Mouse (Mus musculus) megakaryocyte, adult 5-6 weeks (primary cell): ENCODE results near the gene Ctnnb1. TPM values are rescaled to one million over a fixed set of nuclear protein-coding genes. Genes with fewer than 3 reads are reported as not detected.
A peak's percentile ranks its signal among the peaks of the same experiment; 100 is the strongest.
"Not testable (repeated sequence)": the region's sequence is repeated elsewhere in the genome, so short reads cannot be mapped to it uniquely, and the experiment has no call there.

Experiments used
- ATAC-seq: 2 replicates; pipeline ENCODE4 v1.8.0; 2016; ENCODE audit warnings: mild to moderate bottlenecking, inconsistent platforms; ENCODE audit not compliant: poor library complexity, severe bottlenecking
- total RNA-seq, 2 experiments: library from RNA; stranded (forward) in 1 of 2; stranded (reverse) in 1 of 2; fragments of 153-499, 151-499 nt in 1 of 2; fragments of 221-1000, 200-1000 nt in 1 of 2; gene quantifications; 2 replicates each; pipeline versions ENCODE4 v1.2.3 to v1.2.4; 2015 to 2017

Ctnnb1 gene
- 272 and 305 TPM in 2 replicates for total RNA-seq (2015)
- 360 and 393 TPM in 2 replicates for total RNA-seq (2017)

GRCm38 (mm10) chr9:120929081-120929480 lies at the start of gene Ctnnb1:
Gene Ctnnb1, plus strand, starts transcription at chr9:120929216.
- no peak for ATAC-seq

DNA sequence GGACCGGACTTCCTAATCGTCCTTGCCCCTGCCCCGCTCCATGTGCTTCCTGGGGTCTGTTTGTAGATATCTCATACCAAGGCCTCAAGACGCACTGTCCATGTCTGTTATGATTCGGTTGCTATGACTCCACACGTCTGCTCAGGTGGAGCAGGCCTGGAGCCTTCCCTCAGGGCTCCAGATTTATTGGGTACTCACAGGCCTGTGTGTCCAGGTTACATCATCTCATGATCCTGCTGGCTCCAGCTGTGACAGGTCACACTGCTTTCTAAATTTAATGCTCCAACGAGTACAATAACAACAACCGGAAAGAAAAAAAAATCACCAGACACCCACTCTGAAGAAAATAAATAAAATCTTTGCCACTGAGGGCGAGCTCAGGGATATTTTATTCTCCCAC lies 48.7 kb upstream of the Ctnnb1 start:
- no peak for ATAC-seq

DNA sequence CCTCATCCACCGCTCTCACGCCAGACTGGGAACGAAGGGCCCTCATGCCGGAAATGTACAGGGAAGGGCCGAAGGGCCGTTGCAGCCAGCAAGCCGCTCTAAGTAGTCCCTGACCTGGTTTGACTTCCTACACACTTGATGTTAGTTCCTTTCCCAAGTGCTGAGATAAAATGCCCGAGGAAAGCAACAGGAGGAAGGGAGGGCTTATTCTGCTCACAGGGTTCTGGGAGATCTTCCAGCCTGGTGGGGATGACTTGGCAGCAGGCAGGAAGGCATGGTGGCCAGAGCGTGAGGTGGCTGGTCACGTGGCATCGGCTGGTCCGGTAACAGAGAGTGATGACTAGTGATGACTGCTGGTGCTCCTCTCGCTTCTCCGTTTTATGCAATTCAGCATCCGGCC lies 47.9 kb upstream of the Ctnnb1 start:
- ATAC-seq: no peak

DNA sequence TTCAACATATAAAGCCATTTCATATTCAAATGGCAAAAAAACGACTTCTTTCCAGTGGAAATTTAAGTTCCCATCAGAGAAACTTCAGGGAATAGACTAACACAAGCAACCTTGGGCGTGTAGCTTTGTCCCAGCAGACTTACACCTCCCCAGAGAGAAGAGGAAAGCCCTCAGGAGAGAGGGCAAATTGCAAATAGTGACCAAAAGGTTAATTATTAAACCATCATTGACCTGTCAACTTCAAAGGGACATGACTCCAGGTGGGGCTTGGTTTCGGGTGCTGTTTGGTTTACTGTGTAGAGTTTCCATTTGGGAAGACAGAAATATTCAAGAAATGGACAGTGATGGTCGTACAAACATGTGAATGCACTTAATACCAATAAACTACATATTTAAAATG lies 47.2 kb upstream of the Ctnnb1 start:
- ATAC-seq: no peak

GRCm38 (mm10) chr9:120884726-120885125 lies 44.3 kb upstream of the Ctnnb1 start:
- no peak; the same call in 1 of the 2 replicates for ATAC-seq

GRCm38 (mm10) chr9:120887631-120888030 lies 41.4 kb upstream of the Ctnnb1 start:
- no peak for ATAC-seq

GRCm38 (mm10) chr9:120893435-120893834 lies 35.6 kb upstream of the Ctnnb1 start:
- no peak for ATAC-seq

- ATAC-seq: no peak
Observed at GRCm38 (mm10) chr9:120893971-120894370, 35.0 kb upstream of the Ctnnb1 start.

GRCm38 (mm10) chr9:120894376-120894775 lies 34.6 kb upstream of the Ctnnb1 start:
- ATAC-seq: no peak

DNA sequence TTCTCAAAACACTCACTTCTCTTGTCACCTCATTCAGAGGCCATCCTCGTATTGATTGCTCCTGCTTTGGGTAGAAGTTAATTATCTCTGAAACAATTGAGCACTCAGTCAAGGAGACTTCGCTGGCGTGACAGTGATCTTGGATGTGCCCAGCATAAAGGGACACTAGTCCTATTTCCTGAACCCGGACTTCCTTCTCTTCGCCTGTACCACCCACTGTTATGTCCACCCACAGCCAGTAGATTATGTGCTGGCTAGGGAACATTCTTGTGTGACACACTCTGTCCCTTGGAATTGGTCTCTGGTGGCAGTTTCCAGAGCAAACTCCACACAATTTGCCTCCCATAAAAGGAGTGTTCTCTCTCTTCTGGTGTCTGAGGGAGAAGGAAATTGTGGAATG lies 32.5 kb upstream of the Ctnnb1 start:
- ATAC-seq: no peak

DNA sequence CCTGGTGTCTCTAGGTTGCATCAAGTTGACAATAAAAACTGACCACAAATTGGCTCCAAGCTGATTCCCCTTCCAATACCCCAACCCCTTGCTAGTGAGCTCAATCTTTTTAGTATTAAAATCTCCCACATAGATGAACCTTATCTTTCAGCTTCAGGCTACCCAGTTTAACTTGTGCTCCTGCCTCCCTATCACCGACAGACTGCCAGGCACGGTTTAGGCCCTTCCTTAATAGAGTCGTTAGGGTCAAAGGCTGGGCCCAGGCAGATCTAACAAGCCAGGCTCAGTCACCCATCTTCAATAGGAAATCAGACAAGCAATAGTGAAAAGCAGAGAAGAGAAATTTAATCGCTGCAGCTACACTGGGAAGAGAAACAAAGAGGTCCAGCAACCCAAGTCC lies 31.7 kb upstream of the Ctnnb1 start:
- ATAC-seq: no peak

DNA sequence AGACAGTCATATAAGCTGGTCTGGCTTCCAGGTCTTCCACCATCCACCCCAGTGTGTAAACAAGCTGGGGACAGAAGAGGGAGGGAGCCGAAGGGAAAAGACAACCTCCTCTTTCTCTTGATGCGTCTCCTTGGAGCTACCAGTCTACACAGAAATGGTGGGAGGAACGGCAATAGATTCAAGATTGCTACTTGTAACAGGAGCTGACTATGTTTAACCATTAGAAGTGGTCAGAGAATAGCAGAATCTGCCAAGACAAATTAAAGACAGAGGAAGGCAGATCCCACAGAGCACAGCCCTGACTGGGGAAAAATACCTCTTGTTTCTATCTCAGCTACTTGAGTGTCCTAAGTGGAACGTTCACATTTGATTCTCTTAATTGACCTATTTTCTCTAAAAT lies 29.2 kb upstream of the Ctnnb1 start:
- ATAC-seq: no peak

GRCm38 (mm10) chr9:120900338-120901274 lies 28.4 kb upstream of the Ctnnb1 start:
- ATAC-seq: no peak

- ATAC-seq: no peak
Observed at GRCm38 (mm10) chr9:120902562-120902961, 26.5 kb upstream of the Ctnnb1 start.

DNA sequence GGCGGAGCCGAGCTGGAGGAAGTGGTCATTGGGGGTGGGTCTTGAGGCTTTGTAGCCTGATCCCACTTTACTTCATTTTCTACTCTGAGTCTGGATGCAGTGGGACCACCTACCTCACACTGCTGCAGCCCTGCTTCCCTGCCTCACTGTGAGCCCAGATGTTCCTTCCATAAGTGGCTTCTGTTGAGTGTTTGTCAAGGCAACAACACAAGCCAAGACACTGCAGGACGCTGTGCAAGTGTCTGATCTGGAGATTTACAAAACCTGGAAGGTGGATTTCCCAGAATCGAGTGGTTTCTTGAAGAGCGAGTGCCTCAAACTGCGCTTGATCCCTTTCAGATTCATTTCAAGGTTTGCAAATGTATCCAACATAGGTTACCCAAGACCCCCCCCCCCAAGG lies 20.6 kb upstream of the Ctnnb1 start:
- no peak for ATAC-seq

DNA sequence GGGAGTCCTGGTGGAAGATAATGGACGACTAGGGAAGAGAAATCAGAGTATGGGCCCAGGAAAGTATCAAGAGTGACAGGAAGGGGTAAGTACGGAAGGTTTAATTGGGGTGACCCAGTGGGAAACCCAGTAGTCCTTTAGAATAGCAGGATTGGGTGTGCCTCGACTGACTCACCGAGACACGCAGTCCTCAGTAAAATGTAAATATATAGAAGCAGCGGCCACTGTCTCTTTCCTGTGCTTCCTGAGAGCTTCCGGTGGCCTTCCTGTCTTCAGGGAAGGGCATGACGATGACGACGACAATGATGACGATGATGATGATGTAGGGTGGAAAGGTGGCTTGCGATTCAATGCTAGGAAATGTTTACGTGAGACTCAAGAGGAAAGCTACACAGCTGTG lies 15.9 kb upstream of the Ctnnb1 start:
- no peak for ATAC-seq

GRCm38 (mm10) chr9:120914429-120914828 lies 14.6 kb upstream of the Ctnnb1 start:
- no peak for ATAC-seq

DNA sequence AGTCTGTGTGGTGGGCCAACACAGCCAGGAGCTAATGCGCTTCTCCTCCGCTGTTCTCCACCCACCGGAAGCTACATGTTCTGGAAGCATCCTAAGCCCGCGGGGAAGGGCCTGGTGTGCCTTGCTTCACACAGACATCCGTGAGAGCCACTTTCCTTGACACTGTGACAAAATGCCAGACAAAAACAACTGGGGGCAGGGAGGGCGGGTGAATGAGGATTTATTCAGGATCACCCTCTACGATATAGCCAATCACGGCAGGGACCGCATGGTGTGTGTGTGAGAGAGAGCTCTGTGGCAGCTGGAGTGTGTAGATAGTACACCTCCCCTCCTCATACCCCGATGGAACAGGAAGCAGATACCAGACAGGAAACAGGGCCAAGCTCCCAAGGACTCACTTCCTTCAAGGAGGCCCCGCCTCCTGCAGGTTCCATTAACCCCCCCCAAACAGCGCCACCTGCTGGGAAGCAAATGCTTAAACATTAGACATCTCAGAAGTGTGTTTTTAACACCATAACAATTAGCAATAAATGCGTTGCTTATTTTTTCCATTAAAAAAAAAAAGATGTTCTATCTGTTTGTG lies 14.0 kb upstream of the Ctnnb1 start:
- peak; percentile 98 for ATAC-seq

GRCm38 (mm10) chr9:120917619-120918018 lies 11.4 kb upstream of the Ctnnb1 start:
- ATAC-seq: not testable (repeated sequence)

- ATAC-seq: no peak
Observed at GRCm38 (mm10) chr9:120918211-120918610, 10.8 kb upstream of the Ctnnb1 start.

GRCm38 (mm10) chr9:120918642-120919041 lies 10.4 kb upstream of the Ctnnb1 start:
- ATAC-seq: no peak

DNA sequence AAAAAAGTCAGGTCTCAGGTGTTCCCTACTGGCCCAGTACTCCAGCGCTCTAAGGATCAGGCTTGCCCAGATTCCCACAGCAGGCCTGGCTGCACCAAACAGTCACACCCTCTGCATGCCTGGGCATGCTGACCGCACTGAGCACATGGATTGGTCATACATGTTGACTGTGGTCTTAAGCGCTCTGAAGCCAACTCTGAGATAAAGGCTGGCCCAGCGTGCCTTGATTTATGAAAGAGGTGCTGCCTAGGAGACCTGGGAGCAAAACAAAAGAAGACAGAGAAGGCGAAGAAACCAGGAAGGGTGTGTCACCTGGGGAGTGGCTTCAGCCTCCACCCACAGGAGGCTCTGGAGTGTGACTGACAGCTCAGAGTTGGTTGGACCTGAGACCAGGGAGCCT lies 9.9 kb upstream of the Ctnnb1 start:
- ATAC-seq: no peak
